Mouse (Mus musculus) heart, embryonic 12.5 days (tissue): Measurements from ENCODE around the gene Nfyc. TPM values are rescaled to one million over a fixed set of nuclear protein-coding genes. Genes with fewer than 3 reads are reported as not detected.

ENCODE experiments used
- ATAC-seq: fragments of 200-750 bp; cut with Nextera tagmentation; 2 replicates; pipeline ENCODE4 v1.8.0; 2017; ENCODE audit warnings: moderate TSS enrichment, moderate library complexity; ENCODE audit not compliant: insufficient number of reproducible peaks, low FRiP score
- H3K27ac ChIP-seq: fragments of 300-500 bp; sonication (generic); 2 replicates; pipeline ENCODE4 v1.5.1; 2016; ENCODE audit warnings: mild to moderate bottlenecking, moderate library complexity; ENCODE audit not compliant: poor library complexity, severe bottlenecking
- H3K27me3 ChIP-seq: fragments of 300-500 bp; sonication (generic); replicated peaks from 2 replicates; pipeline ENCODE4 v1.6.1; 2016; ENCODE audit warnings: mild to moderate bottlenecking, moderate library complexity
- H3K36me3 ChIP-seq: fragments of 300-500 bp; sonication (generic); 2 replicates; pipeline ENCODE4 v1.6.1; 2016; ENCODE audit warnings: mild to moderate bottlenecking, moderate library complexity
- H3K4me1 ChIP-seq: fragments of 300-500 bp; sonication (generic); replicated peaks from 2 replicates; pipeline ENCODE4 v1.6.1; 2016; ENCODE audit warnings: mild to moderate bottlenecking
- H3K4me2 ChIP-seq: fragments of 300-500 bp; sonication (generic); 2 replicates; pipeline ENCODE4 v1.6.1; 2016; ENCODE audit warnings: mild to moderate bottlenecking, moderate library complexity
- H3K4me3 ChIP-seq: fragments of 300-500 bp; sonication (generic); 2 replicates; pipeline ENCODE4 v1.5.1; 2016; ENCODE audit warnings: mild to moderate bottlenecking
- H3K9ac ChIP-seq: fragments of 300-500 bp; sonication (generic); 2 replicates; pipeline ENCODE4 v1.6.1; 2016; ENCODE audit warnings: mild to moderate bottlenecking, moderate library complexity
- H3K9me3 ChIP-seq: fragments of 300-500 bp; sonication (generic); replicated peaks from 2 replicates; pipeline ENCODE4 v1.6.1; 2016; ENCODE audit warnings: mild to moderate bottlenecking, moderate library complexity
- WGBS: fragments of 180-500 bp; shearing (Covaris S2); methylation state at CpG from one replicate; pipeline ENCODE4 v1.1.7; 2016; 5-methylcytosine and 5-hydroxymethylcytosine counted together
- microRNA counts: library from miRNA; unstranded; fragments of <30 nt; microRNA quantifications from one replicate; lab custom pipeline; 2017
- microRNA-seq: library from miRNA; unstranded; fragments of <30 nt; microRNA quantifications from one replicate; pipeline ENCODE4, GENCODE M21; 2017
- polyA plus RNA-seq: library from polyadenylated mRNA; unstranded; fragments of >200 nt; fragmentation: Nextera tagmentation; extraction: Ambion mirVana; gene quantifications from 2 replicates; pipeline ENCODE4 v1.2.1, GENCODE M21; 2016

Nfyc gene
- polyA plus RNA-seq, 1 experiment from 2014 or later = 102 TPM

GRCm38 (mm10) chr4:120713021-120713420, 118.4 kb downstream of the Nfyc start:
- no peak overlapping the region for H3K9ac ChIP-seq
- H3K4me2 ChIP-seq = no peak overlapping the region
- 87% methylated on average over 6 of the region's 6 CpGs for WGBS
- ATAC-seq = no peak
- H3K36me3 ChIP-seq = no peaks in the 10 kb centered on the region
- H3K9me3 ChIP-seq = no peaks in the 10 kb centered on the region
- H3K27me3 ChIP-seq = peaks cover 83% of the 10 kb centered on the region
- H3K4me1 ChIP-seq = peaks cover 8% of the 10 kb centered on the region
- H3K27ac ChIP-seq = no peak overlapping the region
- no peak overlapping the region for H3K4me3 ChIP-seq

GRCm38 (mm10) chr4:120712236-120712635, 119.1 kb downstream of the Nfyc start:
- Histone ChIP-seq H3K9me3 (no peaks in the 10 kb centered on the region), H3K27me3 (peaks cover 78% of the 10 kb centered on the region), H3K4me1 (peaks cover 8% of the 10 kb centered on the region), H3K4me2 (no peak overlapping the region), H3K9ac (no peak overlapping the region), H3K36me3 (no peaks in the 10 kb centered on the region), H3K4me3 (no peak overlapping the region), H3K27ac (no peak overlapping the region)
- no peak for ATAC-seq
- 74% methylated on average over 12 of the region's 12 CpGs for WGBS

MicroRNA genes within 50 kb of the gene (microRNA counts, 519-probe panel; counts per million panel counts)
- 3,568 counts per million, percentile 21 among the panel's probes with 10 or more counts for microRNA mmu-miR-30e (lab: Ali Mortazavi, UCI)

Small RNA genes within 50 kb of the gene (microRNA-seq; reads per million reads assigned to microRNA genes)
- not detected for gene Gm23936
- gene Mir30c-1 = 83.2 reads per million, percentile 50 among the genes with 10 or more reads in this experiment
- gene Mir30e = not detected
- gene Mir30f = not detected

Other genes starting within 250 kb of the Nfyc start
- not detected in 2 replicates for gene Gm8439, start 242.8 kb downstream of the Nfyc start, polyA plus RNA-seq
- 41.2 and 43.6 TPM in 2 replicates for gene Cited4, start 165.0 kb downstream of the Nfyc start, polyA plus RNA-seq
- 0.89 and 0.95 TPM in 2 replicates for gene Kcnq4, start 83.0 kb downstream of the Nfyc start, polyA plus RNA-seq
- 1.4 and 1.8 TPM in 2 replicates for gene Rims3, start 23.2 kb upstream of the Nfyc start, polyA plus RNA-seq
- gene Exo5, start 93.4 kb upstream of the Nfyc start, polyA plus RNA-seq = 11.9 and 13.1 TPM in 2 replicates
- gene Zfp69, start 120.1 kb upstream of the Nfyc start, polyA plus RNA-seq = 14.5 and 16.5 TPM in 2 replicates
- gene Smap2, start 185.7 kb upstream of the Nfyc start, polyA plus RNA-seq = 19.6 and 21.1 TPM in 2 replicates
- gene Col9a2, start 207.8 kb upstream of the Nfyc start, polyA plus RNA-seq = 10.9 and 11.6 TPM in 2 replicates